Mouse (Mus musculus) liver, adult 2 months (tissue): ENCODE measurements around the gene Hmcn2.

ENCODE experiments used
- CTCF ChIP-seq: fragments of 200-500 bp; IDR thresholded peaks from 2 replicates; pipeline ENCODE4 v1.5.1; 2011; ENCODE audit warnings: low read depth, low read length, control low read depth
- POLR2A ChIP-seq: fragments of 200-500 bp; IDR thresholded peaks from 2 replicates; pipeline ENCODE4 v1.6.1; 2011; ENCODE audit warnings: low read length, control low read depth; ENCODE audit not compliant: insufficient read depth; ENCODE audit errors: extremely low read depth

DNA sequence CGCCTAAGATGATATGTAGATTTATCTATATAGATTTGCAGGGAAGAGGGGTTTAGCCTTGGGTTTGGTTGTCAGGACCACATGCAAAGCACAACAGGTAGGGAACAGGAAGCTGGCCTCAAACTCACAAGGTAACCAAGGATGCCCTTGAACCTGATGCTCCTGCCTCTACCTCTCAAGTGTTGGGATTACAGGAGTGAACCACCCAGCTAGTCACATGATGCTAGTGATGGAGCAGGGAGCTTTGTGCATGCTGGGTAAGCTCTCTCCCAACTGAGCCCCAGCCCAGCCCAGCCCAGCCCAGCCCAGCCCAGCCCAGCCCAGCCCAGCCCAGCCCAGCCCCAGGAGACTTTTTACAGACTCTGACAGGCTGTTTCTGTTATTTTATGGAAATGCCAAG, 153.2 kb downstream of the Hmcn2 start:
- TF ChIP-seq CTCF (no peak), POLR2A (no peak)
